Mouse (Mus musculus): Measurements from ENCODE around the gene Afap1l2.

DNA sequence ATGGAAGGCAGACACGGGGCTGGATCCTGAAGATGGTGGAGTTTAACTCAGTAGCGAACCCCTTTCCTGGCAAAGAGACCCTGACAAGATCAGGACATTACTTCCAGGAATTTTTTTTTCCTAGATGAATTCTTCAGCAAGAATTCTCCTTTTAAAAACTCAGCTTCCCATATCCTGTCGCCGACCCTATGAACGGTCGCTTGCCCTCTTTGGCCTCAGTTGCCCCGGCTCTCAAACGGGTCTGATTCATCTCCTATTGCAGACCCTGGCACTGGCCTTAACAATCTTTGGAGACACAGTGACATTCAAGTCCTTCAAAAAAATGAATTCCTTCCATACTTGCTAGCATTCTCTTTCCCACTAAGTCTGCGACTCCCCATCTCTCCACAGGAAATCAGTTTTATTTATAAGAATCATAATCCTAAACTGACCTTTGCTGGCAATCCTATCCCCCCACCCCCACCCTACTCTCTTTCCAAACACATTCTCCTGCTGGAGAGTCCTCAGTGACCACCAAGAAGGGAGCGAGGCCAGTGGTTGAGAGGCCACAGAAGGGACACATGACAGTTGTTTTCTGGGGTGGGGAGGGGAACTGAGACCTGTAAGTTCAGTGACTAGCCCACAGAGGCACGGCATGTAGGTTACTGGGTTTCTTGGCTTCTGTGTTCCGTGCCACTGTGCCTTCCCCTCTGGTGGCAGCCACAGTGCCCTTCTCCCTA is 5.1 kb downstream of the Afap1l2 start:
- no peak for TF ChIP-seq CTCF (IDR thresholded peaks at IDR 0.05; ENCODE audit: borderline replicate concordance, extremely low read depth, insufficient read depth, insufficient read length)
- TF ChIP-seq POLR2A (IDR thresholded peaks at IDR 0.05; ENCODE audit: borderline replicate concordance, extremely low read depth, insufficient read depth, insufficient read length, poor library complexity, severe bottlenecking): no peak

Measured in brain, embryonic 14.5 days (tissue).